8 mouse cellular contexts compared by ENCODE assay signal in the genomic region with DNA sequence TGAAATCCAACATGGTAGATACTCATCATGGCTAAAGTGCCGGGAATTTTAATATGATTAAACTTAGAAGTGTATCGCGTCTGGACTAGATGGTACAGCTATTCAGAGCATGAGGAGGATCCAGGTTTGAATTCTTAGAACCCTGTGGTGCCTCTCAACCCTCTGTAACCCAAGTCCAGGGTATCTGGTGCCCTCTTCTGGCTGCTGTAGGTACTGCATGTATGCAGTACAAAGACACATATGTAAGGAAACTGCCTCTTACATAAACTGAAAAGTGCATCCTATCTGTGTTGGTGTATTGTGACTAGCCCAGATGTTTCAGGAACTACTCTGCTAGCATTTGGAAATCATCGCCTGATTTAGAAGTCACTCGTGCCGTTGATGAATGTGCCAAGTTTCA.
DNase-seq lines count a peak whose midpoint lies in the region; ATAC-seq and TF ChIP-seq lines count a peak whose summit lies in the region.

No protein-coding gene starts in this region.

- H3K4me3 ChIP-seq in forebrain, embryonic 15.5 days: no peak overlapping the region
- no peak overlapping the region for H3K4me3 ChIP-seq in liver, adult 2 months (ENCODE audit: insufficient read depth, low read depth, low read length)

- no peak overlapping the region for H3K27ac ChIP-seq in forebrain, embryonic 15.5 days (replicated peaks)
- no peak overlapping the region for H3K27ac ChIP-seq in liver, adult 2 months (replicated peaks; ENCODE audit: insufficient read depth, low read depth, low read length)

- H3K36me3 ChIP-seq in forebrain, embryonic 15.5 days: no peaks in the 10 kb centered on the region
- no peaks in the 10 kb centered on the region for H3K36me3 ChIP-seq in liver, adult 2 months (ENCODE audit: control insufficient read depth, insufficient read depth, low read length)

- no peaks in the 10 kb centered on the region for H3K27me3 ChIP-seq in forebrain, embryonic 15.5 days
- H3K27me3 ChIP-seq in liver, adult 2 months (ENCODE audit: control insufficient read depth, insufficient read depth, low read length): no peaks in the 10 kb centered on the region; the same call in 1 of the 2 replicates

- no peaks in the 10 kb centered on the region for H3K79me2 ChIP-seq in liver, adult 2 months (ENCODE audit: control insufficient read depth, insufficient read depth, low read length)

- peak; percentile 49 to 56 for DNase-seq in frontal cortex, postnatal 36 days (ENCODE audit: low spot score in 2 of 2)
- no peak for DNase-seq in frontal cortex, postnatal 25 days (ENCODE audit: low spot score in 2 of 2)
- DNase-seq in right cerebral cortex, adult 18-20 months: peak; percentile 41
- DNase-seq in right cerebral cortex, postnatal 36 days (ENCODE audit: low spot score in 2 of 2): no peak
- DNase-seq in liver, adult 2 months (ENCODE audit: extremely low read depth, low read depth, low spot score): peak; percentile 43
- DNase-seq in skeletal muscle tissue, adult 2 months (ENCODE audit: low read depth, low spot score): peak; percentile 68

- H3K4me1 ChIP-seq in forebrain, embryonic 15.5 days: peaks cover 20% of the 10 kb centered on the region
- no peaks in the 10 kb centered on the region for H3K4me1 ChIP-seq in liver, adult 2 months (ENCODE audit: control insufficient read depth, insufficient read depth, low read length)

- TF ChIP-seq POLR2A in liver, adult 2 months (IDR thresholded peaks at IDR 0.05; ENCODE audit: extremely low read depth, insufficient read depth, low read length): no peak

- peak; percentile 64 for TF ChIP-seq CTCF in liver, adult 2 months (IDR thresholded peaks at IDR 0.05; ENCODE audit: low read depth, low read length)

- no peaks in the 10 kb centered on the region for H3K9me3 ChIP-seq in forebrain, embryonic 15.5 days

- no peak overlapping the region for H3K9ac ChIP-seq in forebrain, embryonic 15.5 days (replicated peaks)
- no peak overlapping the region for H3K9ac ChIP-seq in liver, adult 2 months (ENCODE audit: low read depth, low read length)

- 36% methylated on average over 6 of the region's 6 CpGs for WGBS in forebrain, embryonic 15.5 days
- WGBS in liver, adult 2 months: 33% methylated on average over 6 of the region's 6 CpGs

- no peak overlapping the region for H3K4me2 ChIP-seq in forebrain, embryonic 15.5 days (replicated peaks)

- ATAC-seq in cerebellum, adult (ENCODE audit: insufficient number of reproducible peaks, low FRiP score, low TSS enrichment): peak; percentile 56
- peak; percentile 26; the same call in 1 of the 2 replicates for ATAC-seq in forebrain, embryonic 15.5 days (replicated peaks)

Comparison
In these comparisons a context has a peak if more than half of its experiments do, and no peak if none do; other contexts are left out.
1. DNase-seq: peak in frontal cortex, postnatal 36 days (2 of 2), right cerebral cortex, adult 18-20 months (single experiment), liver, adult 2 months (single experiment) and skeletal muscle tissue, adult 2 months (single experiment); none in frontal cortex, postnatal 25 days (0 of 2) and right cerebral cortex, postnatal 36 days (0 of 2).